Mouse (Mus musculus): ENCODE measurements around the gene Pla2g10.

- TF ChIP-seq GATA1 (IDR thresholded peaks at IDR 0.05; ENCODE audit: low read length): no peak
- TF ChIP-seq TAL1 (IDR thresholded peaks at IDR 0.05; ENCODE audit: low read length): no peak
These were observed 33.7 kb upstream of the Pla2g10 start for GRCm38 (mm10) chr16:13764519-13764918.
